Mouse (Mus musculus) testis, adult 2 months (tissue): Measurements from ENCODE around the gene Hoxb6.

Source experiments
- CTCF ChIP-seq: fragments of 200-500 bp; IDR thresholded peaks from 2 replicates; pipeline ENCODE4 v1.5.1; 2012; ENCODE audit warnings: low read depth, mild to moderate bottlenecking, inconsistent platforms, low read length, moderate library complexity; ENCODE audit not compliant: control insufficient read depth, insufficient read depth, insufficient replicate concordance
- POLR2A ChIP-seq: fragments of 200-500 bp; IDR thresholded peaks from 2 replicates; pipeline ENCODE4 v1.6.1; 2012; ENCODE audit warnings: low read depth, mild to moderate bottlenecking, inconsistent platforms, low read length, moderate library complexity; ENCODE audit not compliant: control insufficient read depth

GRCm38 (mm10) chr11:96316696-96317607 lies 24.7 kb downstream of the Hoxb6 start:
- TF ChIP-seq CTCF (no peak), POLR2A (no peak)
